Mouse (Mus musculus) layer of hippocampus, adult 9-10 months (tissue): ENCODE results near the gene Tnks2.
"Not testable (repeated sequence)": the region's sequence is repeated elsewhere in the genome, so short reads cannot be mapped to it uniquely, and the experiment has no call there.

Experiments
- DNase-seq: peaks from one replicate; pipeline ENCODE4 v3.0.0; 2022; ENCODE audit warnings: low spot score

Tnks2 gene

GRCm38 (mm10) chr19:36827650-36828049, 6.4 kb upstream of the Tnks2 start:
- DNase-seq, result no peak

DNA sequence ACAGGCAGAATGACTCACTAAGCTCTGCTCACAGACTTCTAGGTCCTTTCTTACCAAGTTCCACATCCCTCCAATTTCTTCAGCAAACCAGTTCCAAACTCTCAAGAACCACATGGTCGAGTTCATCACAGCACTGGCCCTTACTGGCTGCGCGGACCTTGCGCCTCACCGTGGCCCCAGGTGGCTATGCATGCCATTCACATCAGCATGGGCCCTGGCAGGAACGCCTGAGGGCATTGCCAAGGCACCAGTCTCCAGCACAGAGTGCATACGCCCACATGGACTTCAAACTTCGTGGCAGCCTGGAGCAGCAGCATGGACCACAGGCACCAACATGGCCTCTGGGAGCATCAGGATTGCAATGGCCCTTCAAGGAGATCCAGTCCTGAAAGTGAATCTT, 5.7 kb upstream of the Tnks2 start:
- DNase-seq, result no peak

GRCm38 (mm10) chr19:36832951-36833787, 863 bp upstream of the Tnks2 start:
- DNase-seq, result no peak

DNA sequence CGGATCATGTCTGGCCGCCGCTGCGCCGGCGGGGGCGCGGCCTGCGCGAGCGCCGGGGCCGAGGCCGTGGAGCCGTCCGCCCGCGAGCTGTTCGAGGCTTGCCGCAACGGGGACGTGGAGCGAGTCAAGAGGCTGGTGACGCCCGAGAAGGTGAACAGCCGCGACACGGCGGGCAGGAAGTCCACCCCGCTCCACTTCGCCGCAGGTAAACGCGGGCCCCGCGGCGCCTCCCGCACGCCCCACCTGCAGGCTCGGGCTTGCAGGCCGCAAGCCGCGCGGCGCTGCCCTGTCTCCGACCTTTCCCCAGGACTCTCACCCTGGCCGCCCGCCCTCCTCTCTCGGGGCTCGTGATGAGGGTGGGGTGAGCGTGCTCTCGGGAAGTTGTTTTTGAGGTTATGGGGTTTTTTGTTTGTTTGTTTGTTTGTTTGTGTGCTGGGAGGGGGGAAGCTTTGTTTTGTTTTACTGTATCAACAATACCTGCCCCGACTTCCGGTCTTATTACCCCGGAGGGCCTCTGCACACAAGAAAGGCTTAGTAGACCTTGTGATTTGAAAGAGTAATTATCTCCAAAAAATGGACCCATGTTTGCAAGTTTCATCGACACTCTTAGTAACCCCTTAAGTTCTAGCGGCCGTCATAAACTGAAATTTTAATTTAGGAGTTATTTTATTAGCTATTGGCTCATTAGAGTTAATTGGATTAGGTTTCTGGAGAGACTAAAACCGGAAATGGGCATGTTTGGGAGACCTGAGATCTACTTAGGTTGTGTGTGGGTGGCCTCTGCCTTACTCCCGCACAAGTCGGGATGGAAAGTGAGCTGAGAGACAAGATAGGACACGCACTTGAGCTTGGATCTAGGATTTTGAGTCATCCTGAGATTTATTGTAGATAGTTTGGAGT, 750 bp downstream of the Tnks2 start:
- DNase-seq, result no peak

GRCm38 (mm10) chr19:36836035-36836434, 2.0 kb downstream of the Tnks2 start:
- no peak for DNase-seq

DNA sequence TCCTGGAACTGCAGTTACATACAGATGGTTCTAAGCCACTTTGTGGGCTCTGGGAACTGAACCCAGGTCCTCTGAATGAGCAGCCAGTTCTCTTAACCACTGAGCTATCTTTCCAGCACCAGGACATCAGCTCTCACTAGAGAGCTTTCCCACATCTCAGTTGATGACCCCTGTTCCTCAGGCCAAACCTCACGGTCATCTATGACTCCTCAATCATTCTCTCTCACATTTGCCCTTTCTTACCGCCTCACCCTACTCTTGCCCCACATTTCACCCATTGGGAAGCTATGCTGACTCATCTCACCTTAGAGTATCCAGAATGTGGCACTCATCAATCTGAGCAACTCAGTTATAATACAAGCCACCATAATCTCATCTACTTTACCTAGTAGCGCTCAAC, 6.3 kb downstream of the Tnks2 start:
- DNase-seq, result no peak

GRCm38 (mm10) chr19:36843866-36844265, 9.8 kb downstream of the Tnks2 start:
- DNase-seq, result no peak

DNA sequence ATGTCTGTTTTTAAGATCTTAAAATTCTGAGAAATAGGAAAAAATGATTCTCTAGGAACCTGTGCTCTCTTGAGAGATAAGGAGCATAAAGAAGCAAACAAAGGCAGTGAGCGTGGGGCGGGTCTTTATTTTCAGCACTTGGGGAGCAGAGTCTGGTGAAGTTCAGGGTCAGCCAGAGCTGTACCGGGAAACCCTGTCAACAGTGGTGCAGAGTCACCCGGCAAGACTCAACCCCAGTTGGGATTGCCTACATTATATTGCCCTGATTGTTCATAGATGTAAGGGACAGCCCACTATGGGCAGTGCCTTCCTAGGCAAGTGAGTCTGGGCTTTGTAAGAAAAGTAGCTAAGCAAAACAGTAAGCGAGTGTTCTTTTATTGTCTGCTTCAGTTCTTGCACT, 11.9 kb downstream of the Tnks2 start:
- DNase-seq, result no peak

DNA sequence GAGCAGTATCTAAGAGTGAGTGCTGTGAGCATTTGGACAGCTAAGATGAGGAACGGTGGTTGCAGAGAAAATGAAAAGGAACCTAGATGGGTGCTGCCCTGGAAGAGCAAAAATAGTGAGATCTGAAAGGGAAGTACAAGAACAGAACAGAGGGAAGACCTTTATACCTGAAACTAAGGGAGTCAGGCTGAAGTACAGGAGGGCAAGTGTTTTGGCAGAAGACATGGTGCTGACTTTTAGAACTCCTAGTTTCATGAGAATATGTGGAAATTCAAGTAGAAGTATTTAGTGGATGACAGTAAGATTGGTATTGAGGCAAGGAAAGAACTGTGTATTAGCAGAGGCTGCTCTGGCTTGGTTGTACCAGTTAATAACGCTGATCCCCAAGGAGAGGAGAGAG, 19.8 kb downstream of the Tnks2 start:
- no peak for DNase-seq

- no peak for DNase-seq
Measured at GRCm38 (mm10) chr19:36857851-36858250, 23.8 kb downstream of the Tnks2 start.

- DNase-seq, result no peak
Measured at GRCm38 (mm10) chr19:36860393-36860792, 26.4 kb downstream of the Tnks2 start.

GRCm38 (mm10) chr19:36865905-36866304, 31.9 kb downstream of the Tnks2 start:
- DNase-seq, result no peak

- no peak for DNase-seq
Measured at GRCm38 (mm10) chr19:36867416-36867815, 33.4 kb downstream of the Tnks2 start.

DNA sequence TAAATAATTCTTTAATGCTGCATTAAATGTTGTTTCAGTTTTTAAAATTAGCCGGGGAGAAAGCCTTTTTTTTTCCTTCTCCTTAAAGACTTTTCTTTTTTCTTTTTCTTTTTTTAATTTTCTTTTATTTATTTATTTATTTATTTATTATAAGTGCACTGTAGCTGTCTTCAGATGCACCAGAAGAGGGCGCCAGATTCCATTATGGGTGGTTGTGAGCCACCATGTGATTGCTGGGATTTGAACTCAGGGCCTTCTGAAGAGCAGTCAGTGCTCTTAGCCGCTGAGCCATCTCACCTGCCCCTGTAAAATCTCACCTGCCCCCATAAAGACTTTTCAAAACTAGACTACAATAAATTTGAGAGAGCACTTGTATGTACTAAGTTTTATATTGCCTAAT, 34.6 kb downstream of the Tnks2 start:
- DNase-seq, result not testable (repeated sequence)

DNA sequence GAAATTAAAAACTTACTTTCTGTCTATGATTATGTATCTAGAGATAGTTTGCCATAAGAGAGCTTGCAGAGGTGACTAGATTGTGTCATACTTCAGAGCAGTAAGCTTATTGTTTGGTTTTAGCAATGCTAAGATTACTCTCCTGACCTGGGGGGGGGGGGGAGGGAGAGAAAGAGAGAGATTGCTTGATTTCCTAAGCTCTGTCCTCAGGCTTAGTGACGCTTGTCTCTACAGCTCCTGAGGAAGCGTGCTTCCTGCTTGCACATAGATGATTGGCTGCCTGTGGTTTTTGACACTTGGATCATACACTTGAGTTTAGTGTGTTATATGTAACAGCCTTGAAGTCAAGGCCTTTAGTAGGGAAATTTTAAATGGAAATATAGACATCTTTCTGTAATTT, 40.6 kb downstream of the Tnks2 start:
- DNase-seq, result no peak

DNA sequence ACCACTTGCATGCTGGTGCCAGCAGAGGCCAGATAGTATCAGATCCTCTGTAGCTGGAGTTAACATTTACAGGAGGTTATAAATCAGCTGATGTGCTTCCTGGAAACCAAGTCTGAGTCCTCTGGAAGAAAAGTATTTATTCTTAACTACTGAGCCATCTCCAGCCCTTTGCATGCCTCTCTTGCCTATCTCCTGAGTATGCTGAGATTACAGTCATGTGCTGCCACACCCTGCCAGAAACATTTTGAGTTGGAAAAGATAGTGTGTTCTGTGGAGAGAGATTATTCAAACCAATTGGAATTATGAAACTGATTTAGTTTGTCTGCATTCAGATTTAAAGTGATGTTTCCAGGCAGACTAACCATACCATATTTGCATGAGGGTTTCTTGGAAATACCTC, 43.3 kb downstream of the Tnks2 start:
- no peak for DNase-seq

DNA sequence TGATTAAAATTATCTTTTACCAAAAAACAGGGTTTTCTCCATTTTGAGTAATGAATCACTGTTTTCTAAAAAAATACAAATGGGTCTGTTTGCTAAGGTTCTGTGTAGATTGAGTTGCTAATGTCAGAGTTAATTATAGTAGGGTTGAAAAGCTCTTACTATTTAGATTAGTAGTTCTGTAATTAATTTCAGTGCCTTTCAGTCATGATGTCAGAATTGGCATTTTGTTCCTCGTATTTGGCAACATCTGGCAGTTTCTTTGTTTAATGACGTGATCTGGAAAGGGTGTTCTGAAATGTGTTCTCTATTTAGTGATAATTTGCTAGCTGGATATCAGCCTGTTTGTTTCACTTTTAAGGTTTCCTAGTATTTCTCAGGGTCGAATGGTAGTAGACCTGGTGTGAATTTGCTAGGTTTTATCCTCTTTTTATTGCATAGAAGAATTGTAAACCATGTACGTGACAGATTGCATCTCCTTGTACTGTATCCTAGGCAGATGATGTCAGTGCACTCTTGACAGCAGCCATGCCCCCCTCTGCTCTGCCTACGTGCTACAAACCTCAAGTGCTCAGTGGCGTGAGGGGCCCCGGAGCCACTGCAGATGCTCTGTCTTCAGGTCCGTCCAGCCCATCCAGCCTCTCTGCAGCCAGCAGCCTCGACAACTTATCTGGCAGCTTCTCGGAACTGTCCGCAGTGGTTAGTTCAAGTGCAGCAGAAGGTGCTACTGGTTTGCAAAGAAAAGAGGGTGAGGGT, 44.9 kb downstream of the Tnks2 start:
- DNase-seq, result no peak

DNA sequence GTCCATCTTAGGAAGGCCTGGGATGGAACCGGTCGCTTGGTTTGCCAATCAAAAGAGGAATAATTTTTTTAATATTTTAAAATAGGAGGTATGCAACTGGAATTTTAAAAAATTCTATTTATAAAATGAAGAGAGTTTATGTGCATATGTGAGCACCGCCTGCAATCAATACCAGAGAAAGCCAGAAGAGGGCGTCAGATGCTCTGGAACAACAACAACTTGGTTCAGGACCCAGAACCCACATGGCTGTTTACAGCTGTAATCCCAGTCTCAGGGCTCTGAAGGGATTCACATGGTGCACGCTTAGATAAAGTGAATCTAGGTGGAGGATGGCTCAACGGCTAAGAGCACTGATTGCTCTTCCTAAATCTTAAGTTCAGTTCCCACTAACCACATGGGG, 49.1 kb downstream of the Tnks2 start:
- no peak for DNase-seq

GRCm38 (mm10) chr19:36886316-36886715, 52.3 kb downstream of the Tnks2 start:
- DNase-seq, result no peak

GRCm38 (mm10) chr19:36887706-36888105, 53.7 kb downstream of the Tnks2 start:
- no peak for DNase-seq

- DNase-seq, result no peak
Measured at GRCm38 (mm10) chr19:36891746-36892145, 57.7 kb downstream of the Tnks2 start.

DNA sequence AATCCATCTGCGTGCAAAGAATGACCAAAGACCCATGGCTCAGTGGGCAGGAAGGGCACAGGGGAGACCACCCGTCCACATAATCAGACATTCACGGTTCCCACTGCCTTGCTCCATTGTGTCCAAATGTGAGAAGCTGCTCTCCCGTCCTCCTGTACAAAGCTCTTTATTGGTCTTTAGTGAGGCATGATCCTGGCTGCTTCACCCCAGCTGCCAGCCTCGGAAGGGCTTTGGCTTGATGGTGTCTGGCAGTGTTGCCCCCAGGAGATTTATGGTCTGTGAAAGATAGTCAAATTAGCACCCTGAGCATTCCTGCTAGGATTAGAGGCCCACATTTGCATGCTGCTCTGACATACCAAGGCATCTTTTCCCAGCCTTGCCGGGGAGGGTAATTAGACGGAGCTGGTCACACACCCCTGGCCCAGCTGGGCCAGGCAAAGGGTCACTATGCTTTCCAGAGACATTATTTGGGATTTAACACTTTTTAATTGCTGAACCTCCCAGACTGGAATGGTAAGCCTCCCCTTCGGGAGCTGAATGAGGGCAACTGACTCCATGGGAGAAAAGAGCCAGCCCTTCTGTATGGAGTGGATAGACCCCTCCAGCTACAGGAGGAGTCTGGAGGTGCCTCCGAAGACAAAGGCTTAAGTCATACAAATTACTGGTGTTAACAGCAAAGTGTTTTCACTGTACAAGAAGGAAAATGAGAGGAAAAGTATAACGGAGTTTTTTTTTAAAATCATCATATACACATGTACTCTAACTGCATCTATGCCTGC, 62.9 kb downstream of the Tnks2 start:
- DNase-seq, result no peak
